Mouse (Mus musculus): Measurements from ENCODE around the gene Esam.

Esam gene

DNA sequence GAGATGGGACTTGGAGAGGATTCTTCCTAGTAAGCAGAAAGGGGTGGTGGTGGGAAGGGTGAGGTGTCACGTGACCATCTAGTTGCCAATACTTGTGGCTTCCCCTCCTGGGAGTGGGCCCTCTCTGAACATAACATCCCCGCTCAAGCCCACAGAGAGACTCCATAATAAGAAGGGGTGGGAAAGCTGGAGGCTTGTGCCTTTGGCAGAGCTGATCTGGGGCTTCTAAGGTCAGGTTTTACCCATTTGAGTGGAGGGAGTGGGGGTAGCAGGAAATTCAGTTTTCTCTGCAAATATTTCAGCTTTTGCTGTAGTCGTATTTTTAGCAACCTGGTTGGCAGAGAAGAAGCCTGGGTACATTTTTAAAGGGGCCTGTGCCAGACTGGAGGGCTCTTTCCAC is 28.5 kb downstream of the Esam start:
- no peak for DNase-seq (ENCODE audit: low spot score)

DNA sequence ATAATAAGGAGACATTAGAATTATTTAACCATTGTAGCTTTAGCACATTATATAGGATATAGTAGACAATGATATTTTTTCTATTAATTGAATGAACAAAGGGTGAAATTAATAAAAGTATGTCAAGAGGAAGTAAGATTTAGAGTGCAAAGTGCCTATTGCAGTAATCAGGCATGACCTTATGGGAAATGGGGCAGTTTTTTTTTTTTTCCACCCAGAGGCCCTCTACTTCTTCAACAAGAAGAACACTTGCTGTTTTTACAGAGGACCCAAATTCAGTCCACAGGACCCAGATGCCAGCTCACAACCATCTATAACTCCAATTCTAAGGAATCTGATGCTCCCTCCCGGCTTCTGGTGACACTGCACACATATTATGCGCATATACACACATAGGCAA is 32.7 kb downstream of the Esam start:
- no peak for DNase-seq (ENCODE audit: low spot score)

DNA sequence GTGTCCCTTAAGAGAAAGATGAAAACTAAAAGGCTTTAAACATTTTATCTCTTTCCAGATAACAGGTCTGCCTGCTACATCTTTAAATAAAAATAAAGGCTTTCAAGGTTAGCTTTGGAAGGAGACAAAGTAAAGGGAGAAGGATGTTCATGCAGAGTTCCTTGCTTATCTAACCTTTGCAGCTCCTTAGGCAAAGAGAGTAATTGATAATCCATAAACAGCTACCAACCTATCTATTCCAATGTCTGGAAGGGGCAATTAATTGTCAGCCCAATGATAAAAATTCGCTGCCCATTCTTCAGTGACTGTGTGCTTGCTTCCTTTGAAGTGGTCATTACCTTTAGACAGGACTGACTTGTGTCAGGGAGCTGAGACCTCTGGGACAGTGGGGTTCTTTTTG is 35.9 kb downstream of the Esam start:
- no peak for DNase-seq (ENCODE audit: low spot score)

DNA sequence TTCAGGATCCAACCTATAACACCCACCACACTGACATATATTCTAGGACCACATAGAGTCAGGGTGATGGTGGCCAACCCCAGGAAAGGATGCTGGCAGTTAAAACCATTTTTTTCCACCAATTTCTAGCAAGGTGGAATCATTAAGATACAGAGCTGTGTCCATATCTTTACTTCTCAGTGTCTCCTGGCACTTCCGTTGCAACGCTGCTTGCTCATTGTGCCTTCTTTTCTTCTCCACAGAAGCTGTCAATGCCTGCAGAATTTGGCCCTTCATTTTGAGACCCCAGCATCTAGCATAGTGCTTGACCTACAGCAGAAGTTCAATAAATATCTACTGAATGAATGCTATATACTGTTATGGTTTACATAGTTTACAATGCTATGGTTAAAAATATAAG is 39.1 kb downstream of the Esam start:
- DNase-seq (ENCODE audit: low spot score), result no peak

DNA sequence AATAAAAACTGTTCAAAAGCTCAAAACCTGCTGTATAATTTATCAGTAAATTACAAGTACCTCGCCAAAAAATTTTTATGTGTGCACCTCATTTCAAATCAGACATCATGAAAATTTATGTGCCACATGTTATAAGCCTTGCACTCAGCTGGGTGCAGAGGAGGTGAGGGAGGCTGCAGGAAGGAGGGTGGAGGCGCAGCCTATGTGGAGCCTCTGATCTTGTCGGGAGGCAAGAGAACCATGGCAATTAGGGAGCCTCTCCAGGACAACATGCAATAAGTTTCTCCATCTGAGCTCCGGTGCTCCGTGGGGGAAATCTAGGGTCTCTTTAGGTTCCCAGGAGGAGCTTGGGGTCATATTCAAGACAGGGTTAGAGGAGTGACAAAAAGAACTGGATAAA is 39.6 kb downstream of the Esam start:
- DNase-seq (ENCODE audit: low spot score), result no peak

DNA sequence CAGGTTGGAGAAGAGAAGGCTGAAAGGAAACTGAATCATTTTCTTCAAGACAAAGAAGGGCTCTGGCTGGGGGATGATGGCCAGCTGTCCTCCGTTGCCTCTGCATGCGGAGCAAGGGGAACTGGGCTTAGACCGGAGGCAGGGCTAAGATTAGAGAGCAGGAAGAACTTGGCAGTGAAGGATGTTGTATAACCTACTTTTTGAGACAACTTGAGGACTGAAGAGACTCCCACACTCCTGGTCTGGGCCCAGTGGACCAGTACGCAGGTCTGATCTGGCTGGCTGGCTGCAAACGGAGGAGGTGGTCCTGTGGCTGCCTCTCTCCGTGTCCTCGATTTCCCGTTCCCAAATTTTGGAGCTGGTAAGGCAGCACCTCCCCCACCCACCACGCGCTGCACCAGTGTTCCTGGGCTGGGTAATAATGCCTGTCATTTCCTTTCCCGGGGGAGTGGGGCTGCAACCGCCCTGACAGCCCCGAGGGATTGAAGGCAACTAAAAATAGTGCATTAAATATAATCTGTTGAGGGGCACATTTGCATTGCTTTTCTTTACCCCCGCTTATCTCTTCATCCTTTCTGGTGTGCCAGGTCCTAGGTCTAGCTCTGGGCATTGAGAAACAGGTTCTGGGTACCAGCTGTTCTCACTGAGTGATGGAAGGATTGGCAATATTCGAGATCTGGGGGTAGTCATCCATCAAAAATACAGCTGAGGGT is 40.2 kb downstream of the Esam start:
- DNase-seq (ENCODE audit: low spot score), result no peak

DNA sequence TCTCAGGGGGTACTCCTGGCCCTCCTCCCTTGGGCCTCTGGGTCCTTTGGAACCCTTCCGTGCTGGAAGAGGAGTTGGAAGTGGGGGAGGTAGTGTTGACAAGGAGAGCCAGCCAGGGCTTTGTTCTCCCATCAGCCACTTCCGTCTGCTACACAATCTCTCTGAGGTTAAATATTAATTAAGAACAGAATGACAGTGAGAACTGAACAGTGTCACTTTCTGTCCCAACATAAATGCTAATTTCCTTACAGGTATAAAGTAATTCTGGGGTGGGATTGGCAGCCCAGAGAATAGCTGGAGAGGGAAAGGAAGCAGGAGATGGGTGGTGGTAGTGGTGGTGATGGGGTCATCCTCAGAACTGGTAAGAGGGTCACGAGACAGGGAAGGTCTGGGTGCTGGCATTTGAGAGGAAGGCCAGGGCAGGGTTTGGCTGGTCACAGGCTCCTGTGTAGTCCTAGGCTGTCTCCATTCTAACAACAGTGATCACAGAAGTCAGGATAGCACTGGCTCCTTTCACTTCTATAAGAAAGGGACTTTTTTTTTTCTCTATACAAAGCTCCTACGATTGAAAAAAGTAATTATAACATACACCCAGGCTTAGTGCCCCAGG is 40.8 kb downstream of the Esam start:
- DNase-seq (ENCODE audit: low spot score), result no peak

DNA sequence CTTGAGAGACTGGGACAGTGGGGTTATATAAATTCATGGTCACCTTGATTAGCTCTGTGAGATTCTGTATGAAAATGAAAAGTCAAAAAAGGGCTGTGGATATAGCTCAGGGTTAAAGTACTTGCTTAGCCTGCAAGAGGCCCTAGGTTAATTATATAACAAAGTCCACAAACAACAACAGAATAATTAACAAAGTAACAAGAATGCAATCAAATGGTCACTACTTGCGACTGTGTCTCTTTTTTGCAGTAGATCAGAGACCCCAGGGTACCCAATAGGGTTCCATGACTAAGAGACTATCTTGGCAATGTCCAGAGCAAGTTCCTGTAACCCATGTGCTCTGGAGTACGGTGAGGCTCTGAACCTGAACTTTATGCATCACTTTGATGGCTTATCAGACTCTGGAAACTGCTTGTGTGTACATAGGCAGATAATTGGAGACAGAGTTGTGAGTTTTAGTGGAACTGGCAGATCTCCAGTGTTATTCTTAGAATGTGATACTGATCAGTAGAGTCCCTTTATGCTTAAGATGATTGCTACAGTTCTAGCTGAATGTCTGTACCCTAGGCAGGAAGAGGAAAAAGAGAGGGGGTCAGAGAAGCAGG is 41.5 kb downstream of the Esam start:
- DNase-seq (ENCODE audit: low spot score), result no peak

DNA sequence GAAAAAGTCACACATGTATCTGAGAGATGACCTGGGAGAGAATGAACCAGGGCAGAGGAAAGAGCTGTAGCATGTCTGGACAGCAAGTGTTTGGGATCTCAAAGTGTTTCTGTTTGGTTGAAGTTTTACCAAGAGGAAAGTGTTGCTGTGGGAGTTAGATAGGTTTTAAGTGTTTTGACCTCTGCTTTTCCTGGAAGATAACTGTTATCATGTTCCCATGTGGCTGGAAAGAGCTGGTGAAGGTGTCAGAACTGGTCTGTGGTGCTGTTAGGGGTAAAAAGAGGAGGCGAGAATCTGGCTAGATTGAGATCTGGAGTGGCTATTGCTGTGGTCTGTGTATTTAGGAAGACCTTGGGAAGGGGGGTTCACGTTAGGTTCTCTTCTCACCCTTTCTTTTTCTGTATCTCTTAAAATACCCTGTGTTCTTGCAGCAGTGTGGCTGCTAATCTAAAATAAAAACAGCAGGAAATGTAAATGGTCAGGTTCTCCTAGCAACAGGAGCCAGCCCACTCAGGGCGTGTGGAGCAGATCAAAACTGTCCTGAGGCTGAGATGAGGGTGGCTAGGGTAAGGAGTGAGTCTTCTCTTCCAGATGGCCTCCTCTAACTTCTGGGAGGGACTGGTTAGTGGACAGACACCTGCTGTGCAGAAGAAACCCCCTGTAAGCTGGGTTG is 44.5 kb downstream of the Esam start:
- no peak for DNase-seq (ENCODE audit: low spot score)

DNA sequence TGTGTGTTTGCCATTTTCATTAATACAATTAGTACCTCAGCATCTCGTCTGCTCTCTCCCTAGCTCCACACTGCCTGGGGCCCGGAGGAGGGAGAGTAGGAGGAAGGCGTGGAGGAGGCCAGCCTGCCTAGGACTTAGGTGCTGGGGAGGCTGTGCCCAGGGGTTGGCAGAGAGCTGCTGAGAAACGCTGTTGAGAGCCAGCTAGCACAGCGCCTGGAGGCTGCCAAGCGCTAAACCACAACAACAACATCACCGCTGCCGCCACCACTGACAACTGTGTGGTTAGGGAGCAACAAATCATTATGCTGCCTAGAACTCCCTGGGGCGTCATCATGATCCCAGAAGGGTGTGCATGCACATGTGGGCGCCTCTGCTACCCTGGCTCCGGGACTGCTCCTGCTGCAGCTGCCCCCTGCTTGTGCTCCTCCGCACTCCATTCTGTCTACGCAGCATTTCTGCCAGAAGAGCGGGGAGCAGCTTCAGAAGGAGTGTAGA is 48.6 kb downstream of the Esam start:
- no peak for DNase-seq (ENCODE audit: low spot score)

DNA sequence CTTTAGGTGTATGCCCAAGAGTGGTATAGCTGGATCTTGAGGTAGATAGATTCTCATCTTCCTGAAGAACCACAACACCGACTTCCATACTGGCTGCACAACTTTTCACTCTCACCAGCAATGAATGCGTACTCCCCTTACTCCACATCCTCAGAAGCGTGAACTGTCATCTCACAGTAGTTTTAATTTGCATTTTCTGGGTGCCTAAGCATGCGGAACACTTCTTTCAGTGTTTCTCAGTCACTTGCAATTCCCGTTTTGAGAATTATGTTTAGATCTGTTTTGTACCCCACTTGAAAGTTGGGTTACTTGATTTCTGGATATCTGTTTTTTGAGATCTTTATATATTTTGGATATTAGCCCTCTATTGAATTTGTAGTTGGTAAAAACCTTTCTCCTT is 55.7 kb downstream of the Esam start:
- DNase-seq (ENCODE audit: low spot score), result no peak

DNA sequence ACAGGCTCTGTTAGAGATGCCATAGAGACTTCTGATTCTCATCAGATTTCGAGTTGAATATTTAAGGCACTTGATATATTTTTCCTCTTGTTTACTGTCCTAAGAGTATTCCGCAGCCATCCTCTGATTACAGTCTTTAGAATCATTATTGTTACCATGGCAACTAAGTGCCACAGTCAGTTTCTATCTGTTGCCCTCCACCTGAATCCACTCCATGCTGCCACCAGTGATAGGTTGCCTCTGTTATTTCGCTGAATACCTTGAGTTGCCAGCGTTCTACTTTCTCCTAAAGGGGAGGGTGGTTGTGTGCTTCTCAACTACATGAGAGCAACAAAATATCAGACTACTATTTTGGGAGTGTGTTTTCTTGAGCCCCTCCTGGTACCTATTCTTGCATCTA is 58.8 kb downstream of the Esam start:
- DNase-seq (ENCODE audit: low spot score), result no peak
